Mouse (Mus musculus): Measurements from ENCODE around the gene Slc24a3. TPM values are rescaled to one million over a fixed set of nuclear protein-coding genes. Genes with fewer than 3 reads are reported as not detected.

The Slc24a3 gene
- polyA plus RNA-seq, 1 experiment from 2014 or later: 3.8 TPM

- no peak for ATAC-seq (ENCODE audit: insufficient number of reproducible peaks, insufficient read depth, low FRiP score, low read depth)
- Histone ChIP-seq H3K27me3 (ENCODE audit: control insufficient read depth, insufficient read depth, low read length) (no peaks in the 10 kb centered on the region), H3K9ac (ENCODE audit: low read length) (no peak overlapping the region), H3K36me3 (ENCODE audit: control insufficient read depth, insufficient read depth, low read length) (no peaks in the 10 kb centered on the region), H3K4me2 (ENCODE audit: low read length) (no peak overlapping the region), H3K9me3 (ENCODE audit: control insufficient read depth, low read length) (no peaks in the 10 kb centered on the region), H3K4me3 (ENCODE audit: control insufficient read depth in 1 of 2, insufficient read depth in 1 of 2, low read depth in 1 of 2, low read length in 2 of 2) (no peak overlapping the region), H3K4me1 (ENCODE audit: control insufficient read depth in 2 of 2, insufficient read depth in 2 of 2, low read length in 2 of 2) (no peaks in the 10 kb centered on the region; a peak in 1 of 4 replicates), H3K27ac (replicated peaks in 1 of 2; ENCODE audit: control insufficient read depth in 1 of 2, insufficient read depth in 1 of 2, low read depth in 2 of 2, low read length in 2 of 2) (no peak overlapping the region)
- 50% methylated on average over 2 of the region's 2 CpGs for WGBS
Measured at GRCm38 (mm10) chr2:145283746-145284145, 116.2 kb downstream of the Slc24a3 start.

- WGBS: 75% methylated on average over 1 of the region's 1 CpGs
- H3K9ac ChIP-seq (ENCODE audit: low read length): no peak overlapping the region
- no peak overlapping the region for H3K4me2 ChIP-seq (ENCODE audit: low read length)
- no peaks in the 10 kb centered on the region for H3K27me3 ChIP-seq (ENCODE audit: control insufficient read depth, insufficient read depth, low read length)
- no peaks in the 10 kb centered on the region for H3K36me3 ChIP-seq (ENCODE audit: control insufficient read depth, insufficient read depth, low read length)
- ATAC-seq (ENCODE audit: insufficient number of reproducible peaks, insufficient read depth, low FRiP score, low read depth): no peak
- H3K4me3 ChIP-seq (ENCODE audit: control insufficient read depth in 1 of 2, insufficient read depth in 1 of 2, low read depth in 1 of 2, low read length in 2 of 2): no peak overlapping the region
- no peaks in the 10 kb centered on the region; a peak in 1 of 4 replicates for H3K4me1 ChIP-seq (ENCODE audit: control insufficient read depth in 2 of 2, insufficient read depth in 2 of 2, low read length in 2 of 2)
- no peaks in the 10 kb centered on the region for H3K9me3 ChIP-seq (ENCODE audit: control insufficient read depth, low read length)
- H3K27ac ChIP-seq (replicated peaks in 1 of 2; ENCODE audit: control insufficient read depth in 1 of 2, insufficient read depth in 1 of 2, low read depth in 2 of 2, low read length in 2 of 2): no peak overlapping the region
Measured at GRCm38 (mm10) chr2:145288501-145288900, 120.9 kb downstream of the Slc24a3 start.

- H3K27ac ChIP-seq (replicated peaks in 1 of 2; ENCODE audit: control insufficient read depth in 1 of 2, insufficient read depth in 1 of 2, low read depth in 2 of 2, low read length in 2 of 2): no peak overlapping the region
- H3K4me2 ChIP-seq (ENCODE audit: low read length): no peak overlapping the region
- H3K9me3 ChIP-seq (ENCODE audit: control insufficient read depth, low read length): no peaks in the 10 kb centered on the region
- no peak for ATAC-seq (ENCODE audit: insufficient number of reproducible peaks, insufficient read depth, low FRiP score, low read depth)
- H3K9ac ChIP-seq (ENCODE audit: low read length): no peak overlapping the region
- H3K4me1 ChIP-seq (ENCODE audit: control insufficient read depth in 2 of 2, insufficient read depth in 2 of 2, low read length in 2 of 2): no peaks in the 10 kb centered on the region
- H3K4me3 ChIP-seq (ENCODE audit: control insufficient read depth in 1 of 2, insufficient read depth in 1 of 2, low read depth in 1 of 2, low read length in 2 of 2): no peak overlapping the region
- H3K36me3 ChIP-seq (ENCODE audit: control insufficient read depth, insufficient read depth, low read length): no peaks in the 10 kb centered on the region
- WGBS: 19% methylated on average over 2 of the region's 2 CpGs
- no peaks in the 10 kb centered on the region for H3K27me3 ChIP-seq (ENCODE audit: control insufficient read depth, insufficient read depth, low read length)
Measured at GRCm38 (mm10) chr2:145291473-145291872, 123.9 kb downstream of the Slc24a3 start.

GRCm38 (mm10) chr2:145292196-145292595 lies 124.6 kb downstream of the Slc24a3 start:
- H3K4me1 ChIP-seq (ENCODE audit: control insufficient read depth in 2 of 2, insufficient read depth in 2 of 2, low read length in 2 of 2): no peaks in the 10 kb centered on the region
- no peaks in the 10 kb centered on the region for H3K9me3 ChIP-seq (ENCODE audit: control insufficient read depth, low read length)
- no peaks in the 10 kb centered on the region for H3K36me3 ChIP-seq (ENCODE audit: control insufficient read depth, insufficient read depth, low read length)

GRCm38 (mm10) chr2:145292816-145293215 lies 125.3 kb downstream of the Slc24a3 start:
- no peak overlapping the region for H3K9ac ChIP-seq (ENCODE audit: low read length)
- no peak for ATAC-seq (ENCODE audit: insufficient number of reproducible peaks, insufficient read depth, low FRiP score, low read depth)
- H3K27ac ChIP-seq (replicated peaks in 1 of 2; ENCODE audit: control insufficient read depth in 1 of 2, insufficient read depth in 1 of 2, low read depth in 2 of 2, low read length in 2 of 2): no peak overlapping the region
- no peaks in the 10 kb centered on the region for H3K4me1 ChIP-seq (ENCODE audit: control insufficient read depth in 2 of 2, insufficient read depth in 2 of 2, low read length in 2 of 2)
- H3K4me2 ChIP-seq (ENCODE audit: low read length): no peak overlapping the region
- no peaks in the 10 kb centered on the region for H3K9me3 ChIP-seq (ENCODE audit: control insufficient read depth, low read length)
- no peaks in the 10 kb centered on the region for H3K27me3 ChIP-seq (ENCODE audit: control insufficient read depth, insufficient read depth, low read length)
- H3K36me3 ChIP-seq (ENCODE audit: control insufficient read depth, insufficient read depth, low read length): no peaks in the 10 kb centered on the region
- no peak overlapping the region for H3K4me3 ChIP-seq (ENCODE audit: control insufficient read depth in 1 of 2, insufficient read depth in 1 of 2, low read depth in 1 of 2, low read length in 2 of 2)
- 66% methylated on average over 1 of the region's 1 CpGs for WGBS

More at GRCm38 (mm10) chr2:145292196-145292595, 124.6 kb downstream of the Slc24a3 start:
- H3K4me3 ChIP-seq (ENCODE audit: control insufficient read depth in 1 of 2, insufficient read depth in 1 of 2, low read depth in 1 of 2, low read length in 2 of 2): no peak overlapping the region
- no peak overlapping the region for H3K4me2 ChIP-seq (ENCODE audit: low read length)
- no peaks in the 10 kb centered on the region for H3K27me3 ChIP-seq (ENCODE audit: control insufficient read depth, insufficient read depth, low read length)
- no peak overlapping the region for H3K27ac ChIP-seq (replicated peaks in 1 of 2; ENCODE audit: control insufficient read depth in 1 of 2, insufficient read depth in 1 of 2, low read depth in 2 of 2, low read length in 2 of 2)
- 94% methylated on average over 1 of the region's 1 CpGs for WGBS
- no peak for ATAC-seq (ENCODE audit: insufficient number of reproducible peaks, insufficient read depth, low FRiP score, low read depth)
- no peak overlapping the region for H3K9ac ChIP-seq (ENCODE audit: low read length)

GRCm38 (mm10) chr2:145296906-145297305 lies 129.4 kb downstream of the Slc24a3 start:
- Histone ChIP-seq H3K9ac (ENCODE audit: low read length) (no peak overlapping the region), H3K36me3 (ENCODE audit: control insufficient read depth, insufficient read depth, low read length) (no peaks in the 10 kb centered on the region), H3K9me3 (ENCODE audit: control insufficient read depth, low read length) (no peaks in the 10 kb centered on the region), H3K27ac (replicated peaks in 1 of 2; ENCODE audit: control insufficient read depth in 1 of 2, insufficient read depth in 1 of 2, low read depth in 2 of 2, low read length in 2 of 2) (no peak overlapping the region), H3K4me3 (ENCODE audit: control insufficient read depth in 1 of 2, insufficient read depth in 1 of 2, low read depth in 1 of 2, low read length in 2 of 2) (no peak overlapping the region), H3K4me1 (ENCODE audit: control insufficient read depth in 2 of 2, insufficient read depth in 2 of 2, low read length in 2 of 2) (no peaks in the 10 kb centered on the region), H3K27me3 (ENCODE audit: control insufficient read depth, insufficient read depth, low read length) (no peaks in the 10 kb centered on the region), H3K4me2 (ENCODE audit: low read length) (no peak overlapping the region)
- no peak for ATAC-seq (ENCODE audit: insufficient number of reproducible peaks, insufficient read depth, low FRiP score, low read depth)
- 72% methylated on average over 1 of the region's 1 CpGs for WGBS

- no peak overlapping the region for H3K27ac ChIP-seq (replicated peaks in 1 of 2; ENCODE audit: control insufficient read depth in 1 of 2, insufficient read depth in 1 of 2, low read depth in 2 of 2, low read length in 2 of 2)
- no peaks in the 10 kb centered on the region for H3K9me3 ChIP-seq (ENCODE audit: control insufficient read depth, low read length)
- no peaks in the 10 kb centered on the region for H3K4me1 ChIP-seq (ENCODE audit: control insufficient read depth in 2 of 2, insufficient read depth in 2 of 2, low read length in 2 of 2)
- ATAC-seq (ENCODE audit: insufficient number of reproducible peaks, insufficient read depth, low FRiP score, low read depth): no peak
- no peaks in the 10 kb centered on the region for H3K36me3 ChIP-seq (ENCODE audit: control insufficient read depth, insufficient read depth, low read length)
- no peak overlapping the region for H3K9ac ChIP-seq (ENCODE audit: low read length)
- H3K27me3 ChIP-seq (ENCODE audit: control insufficient read depth, insufficient read depth, low read length): no peaks in the 10 kb centered on the region
- WGBS: 51% methylated on average over 5 of the region's 5 CpGs
- no peak overlapping the region for H3K4me2 ChIP-seq (ENCODE audit: low read length)
- no peak overlapping the region for H3K4me3 ChIP-seq (ENCODE audit: control insufficient read depth in 1 of 2, insufficient read depth in 1 of 2, low read depth in 1 of 2, low read length in 2 of 2)
Measured at GRCm38 (mm10) chr2:145299914-145300699, 132.6 kb downstream of the Slc24a3 start.

Data from heart, embryonic 14.5 days (tissue).